Mouse (Mus musculus): ENCODE data around the gene Igfbp2. TPM values are rescaled to one million over a fixed set of nuclear protein-coding genes. Genes with fewer than 3 reads are reported as not detected.

Igfbp2 gene
- polyA plus RNA-seq, 1 experiment, result 2.8 TPM

- WGBS, result 83% methylated on average over 4 of the region's 4 CpGs
- DNase-seq (ENCODE audit: low read depth, low spot score), result no peak
These were observed 23.6 kb downstream of the Igfbp2 start for GRCm38 (mm10) chr1:72847849-72848380.

GRCm38 (mm10) chr1:72849037-72849436 lies 24.7 kb downstream of the Igfbp2 start:
- 83% methylated on average over 8 of the region's 8 CpGs for WGBS
- no peak for DNase-seq (ENCODE audit: low read depth, low spot score)

- 89% methylated on average over 1 of the region's 1 CpGs for WGBS
- no peak for DNase-seq (ENCODE audit: low read depth, low spot score)
These were observed 29.5 kb downstream of the Igfbp2 start for GRCm38 (mm10) chr1:72853759-72854158.

- 43% methylated on average over 10 of the region's 10 CpGs for WGBS
- DNase-seq (ENCODE audit: low read depth, low spot score), result no peak
These were observed 30.3 kb downstream of the Igfbp2 start for GRCm38 (mm10) chr1:72854337-72855237.

GRCm38 (mm10) chr1:72855729-72856128 lies 31.4 kb downstream of the Igfbp2 start:
- WGBS, result 79% methylated on average over 10 of the region's 10 CpGs
- DNase-seq (ENCODE audit: low read depth, low spot score), result no peak

- 76% methylated on average over 19 of the region's 19 CpGs for WGBS
- DNase-seq (ENCODE audit: low read depth, low spot score), result no peak
These were observed 32.1 kb downstream of the Igfbp2 start for GRCm38 (mm10) chr1:72856209-72856909.

- 75% methylated on average over 7 of the region's 7 CpGs for WGBS
- no peak for DNase-seq (ENCODE audit: low read depth, low spot score)
These were observed 32.8 kb downstream of the Igfbp2 start for GRCm38 (mm10) chr1:72857142-72857541.

- DNase-seq (ENCODE audit: low read depth, low spot score), result no peak
- WGBS, result 67% methylated on average over 5 of the region's 5 CpGs
These were observed 33.3 kb downstream of the Igfbp2 start for GRCm38 (mm10) chr1:72857631-72858030.

- WGBS, result 82% methylated on average over 9 of the region's 9 CpGs
- no peak for DNase-seq (ENCODE audit: low read depth, low spot score)
These were observed 34.0 kb downstream of the Igfbp2 start for GRCm38 (mm10) chr1:72858286-72858685.

GRCm38 (mm10) chr1:72858874-72859273 lies 34.6 kb downstream of the Igfbp2 start:
- no peak for DNase-seq (ENCODE audit: low read depth, low spot score)
- 84% methylated on average over 5 of the region's 5 CpGs for WGBS

- WGBS, result 95% methylated on average over 9 of the region's 9 CpGs
These were observed 35.7 kb downstream of the Igfbp2 start for GRCm38 (mm10) chr1:72859963-72860362.

GRCm38 (mm10) chr1:72860502-72860901 lies 36.2 kb downstream of the Igfbp2 start:
- DNase-seq (ENCODE audit: low read depth, low spot score), result no peak
- WGBS, result 79% methylated on average over 2 of the region's 2 CpGs

More at GRCm38 (mm10) chr1:72859963-72860362, 35.7 kb downstream of the Igfbp2 start:
- no peak for DNase-seq (ENCODE audit: low read depth, low spot score)

GRCm38 (mm10) chr1:72861702-72862101 lies 37.4 kb downstream of the Igfbp2 start:
- WGBS, result 59% methylated on average over 2 of the region's 2 CpGs
- no peak for DNase-seq (ENCODE audit: low read depth, low spot score)

GRCm38 (mm10) chr1:72862248-72862647 lies 37.9 kb downstream of the Igfbp2 start:
- WGBS, result 85% methylated on average over 21 of the region's 21 CpGs
- no peak for DNase-seq (ENCODE audit: low read depth, low spot score)

GRCm38 (mm10) chr1:72863692-72864091 lies 39.4 kb downstream of the Igfbp2 start:
- DNase-seq (ENCODE audit: low read depth, low spot score), result no peak
- WGBS, result 87% methylated on average over 8 of the region's 8 CpGs

- 78% methylated on average over 3 of the region's 3 CpGs for WGBS
These were observed 40.0 kb downstream of the Igfbp2 start for GRCm38 (mm10) chr1:72864272-72864671.

GRCm38 (mm10) chr1:72865900-72866299 lies 41.6 kb downstream of the Igfbp2 start:
- no peak for DNase-seq (ENCODE audit: low read depth, low spot score)
- WGBS, result 35% methylated on average over 6 of the region's 6 CpGs

More at GRCm38 (mm10) chr1:72864272-72864671, 40.0 kb downstream of the Igfbp2 start:
- no peak for DNase-seq (ENCODE audit: low read depth, low spot score)

- DNase-seq (ENCODE audit: low read depth, low spot score), result no peak
These were observed 42.1 kb downstream of the Igfbp2 start for GRCm38 (mm10) chr1:72866417-72866816.

GRCm38 (mm10) chr1:72867346-72867745 lies 43.0 kb downstream of the Igfbp2 start:
- no peak for DNase-seq (ENCODE audit: low read depth, low spot score)

More at GRCm38 (mm10) chr1:72866417-72866816, 42.1 kb downstream of the Igfbp2 start:
- 58% methylated on average over 5 of the region's 5 CpGs for WGBS

More at GRCm38 (mm10) chr1:72867346-72867745, 43.0 kb downstream of the Igfbp2 start:
- WGBS, result 50% methylated on average over 1 of the region's 1 CpGs
